Mouse (Mus musculus) spleen, adult 2 months (tissue): ENCODE data around the gene Clip3.

ENCODE experiments used
- CTCF ChIP-seq: fragments of 200-500 bp; IDR thresholded peaks from 2 replicates; pipeline ENCODE4 v1.5.1; 2011; ENCODE audit warnings: mild to moderate bottlenecking, inconsistent platforms; ENCODE audit not compliant: insufficient read depth, insufficient read length, insufficient replicate concordance; ENCODE audit errors: extremely low read depth
- POLR2A ChIP-seq: fragments of 200-500 bp; IDR thresholded peaks from 2 replicates; pipeline ENCODE4 v1.6.1; 2011; ENCODE audit warnings: low read depth, low read length, inconsistent platforms

- TF ChIP-seq POLR2A = peak; percentile 66
- TF ChIP-seq CTCF = no peak
Measured at GRCm38 (mm10) chr7:30308076-30309005, 16.8 kb downstream of the Clip3 start, which contains the start of gene Alkbh6.
